ENCODE assay signal across 8 mouse cellular contexts in the genomic region with DNA sequence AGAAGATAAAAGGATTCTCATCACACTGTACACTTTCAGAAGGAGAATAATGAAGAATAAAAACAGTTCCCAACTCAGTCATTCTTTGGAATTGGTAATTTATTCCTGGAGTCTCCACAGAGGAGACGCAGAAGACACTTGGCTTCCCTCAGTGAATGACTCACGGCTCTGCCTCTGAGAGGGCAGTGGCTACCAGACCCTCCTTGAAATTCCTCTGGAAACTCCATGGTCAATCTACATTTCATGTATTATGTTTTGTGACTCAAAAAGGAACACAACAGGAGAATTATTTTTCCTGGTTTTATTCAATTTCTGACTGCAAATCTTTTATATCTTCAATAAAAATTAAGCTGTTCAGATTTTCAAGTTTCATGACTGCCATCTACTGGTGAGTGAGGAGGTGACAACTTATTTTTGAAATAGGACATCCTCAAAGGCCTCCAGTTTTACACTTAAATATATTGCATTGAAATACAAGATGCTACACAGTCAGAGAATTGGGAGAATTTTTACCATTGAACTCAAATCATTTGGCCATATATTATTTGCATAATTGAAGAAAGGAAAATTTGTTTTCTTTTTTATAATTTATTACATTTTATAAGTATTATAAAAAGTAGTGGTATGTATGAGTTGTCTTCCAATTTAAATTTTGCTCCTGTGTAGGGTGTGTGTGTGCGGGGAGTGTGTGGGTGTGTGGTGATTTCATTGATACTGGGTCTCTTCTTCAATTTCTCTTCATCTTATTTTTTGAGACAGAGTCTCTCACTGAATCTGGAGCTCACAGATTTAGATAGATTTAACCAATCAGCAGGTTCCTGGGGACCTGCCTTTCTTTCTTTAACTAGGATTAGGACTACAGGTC.
A peak's percentile ranks its signal among the peaks of the same experiment; 100 is the strongest.
DNase-seq lines count a peak whose midpoint lies in the region; TF ChIP-seq lines count a peak whose summit lies in the region.

No protein-coding gene starts in this region.

- no peaks in the 10 kb centered on the region for H3K9me3 ChIP-seq in ES-E14 (ENCODE audit: control insufficient read depth, insufficient read depth, low read depth, low read length)

- in situ Hi-C loops in ES-E14 (cut with MboI; ENCODE audit: low sequenced_read_pairs in 2 of 2, unreplicated experiment in 2 of 2), result no loop called here

- H3K4me3 ChIP-seq in ES-E14 (ENCODE audit: insufficient read depth in 1 of 2, low read depth in 1 of 2, low read length in 2 of 2, poor library complexity in 1 of 2, severe bottlenecking in 1 of 2), result no peak overlapping the region

- no peak overlapping the region for H3K9ac ChIP-seq in ES-E14 (ENCODE audit: insufficient read depth, low read depth, low read length, poor library complexity, severe bottlenecking)

- H3K27ac ChIP-seq in ES-E14 (ENCODE audit: insufficient read depth, low read depth, low read length, poor library complexity, severe bottlenecking), result no peak overlapping the region

- no peaks in the 10 kb centered on the region for H3K36me3 ChIP-seq in ES-E14 (ENCODE audit: control insufficient read depth, insufficient read depth, low read length, poor library complexity, severe bottlenecking)

- peak; percentile 40 for DNase-seq in kidney, postnatal 14 days
- no peak for DNase-seq in kidney, adult 11 months
- peak; percentile 15 for DNase-seq in ES-E14 (ENCODE audit: low read depth, low spot score)
- peak; percentile 7 for DNase-seq in c-Kit-positive CD71-positive TER-119-negative erythroid progenitor cells, embryonic 14.5 days (ENCODE audit: low read depth)
- peak; percentile 70 for DNase-seq in lung, postnatal 36 days
- DNase-seq in urinary bladder, postnatal 4 days (ENCODE audit: low spot score in 2 of 2), result no peak
- DNase-seq in spleen, adult 18-20 months, result no peak
- DNase-seq in urinary bladder, adult 2 months (ENCODE audit: low spot score), result no peak

- H3K4me1 ChIP-seq in ES-E14 (ENCODE audit: control insufficient read depth in 2 of 2, insufficient read depth in 2 of 2, low read length in 2 of 2, poor library complexity in 1 of 2), result no peaks in the 10 kb centered on the region

TF ChIP-seq in ES-E14, 5 proteins besides CTCF, POLR2A, EP300 and RAD21:
- TF ChIP-seq MAFK (IDR thresholded peaks at IDR 0.05; ENCODE audit: insufficient read depth, low read depth, low read length) (no peak), ZC3H11A (IDR thresholded peaks at IDR 0.05; ENCODE audit: borderline replicate concordance, low read depth, low read length) (no peak), CHD2 (IDR thresholded peaks at IDR 0.05; ENCODE audit: low read depth, low read length) (no peak), ZNF384 (IDR thresholded peaks at IDR 0.05; ENCODE audit: low read depth, low read length) (no peak), HCFC1 (IDR thresholded peaks at IDR 0.05; ENCODE audit: borderline replicate concordance, insufficient read depth, low read length) (no peak)

Comparison
In these comparisons a context has a peak if more than half of its experiments do, and no peak if none do; other contexts are left out.
1. DNase-seq: peak in kidney, postnatal 14 days (single experiment), ES-E14 (single experiment), c-Kit-positive CD71-positive TER-119-negative erythroid progenitor cells, embryonic 14.5 days (single experiment) and lung, postnatal 36 days (single experiment); none in kidney, adult 11 months (single experiment), urinary bladder, postnatal 4 days (0 of 2), spleen, adult 18-20 months (0 of 2) and urinary bladder, adult 2 months (single experiment).